Mouse (Mus musculus) frontal cortex, postnatal 25 days (tissue): ENCODE measurements at regions not wholly inside any gene's neighbourhood (a gene's known extent, or its start where the extent isn't known, plus 50 kb on each side); places are given as distances from the start of the nearest gene placed in this dataset.
A peak's percentile ranks its signal among the peaks of the same experiment; 100 is the strongest.

Source experiments
- DNase-seq, 2 experiments: peaks; one replicate each; pipeline ENCODE4 v3.0.0; 2022; ENCODE audit warnings: low spot score in 2 of 2

DNA sequence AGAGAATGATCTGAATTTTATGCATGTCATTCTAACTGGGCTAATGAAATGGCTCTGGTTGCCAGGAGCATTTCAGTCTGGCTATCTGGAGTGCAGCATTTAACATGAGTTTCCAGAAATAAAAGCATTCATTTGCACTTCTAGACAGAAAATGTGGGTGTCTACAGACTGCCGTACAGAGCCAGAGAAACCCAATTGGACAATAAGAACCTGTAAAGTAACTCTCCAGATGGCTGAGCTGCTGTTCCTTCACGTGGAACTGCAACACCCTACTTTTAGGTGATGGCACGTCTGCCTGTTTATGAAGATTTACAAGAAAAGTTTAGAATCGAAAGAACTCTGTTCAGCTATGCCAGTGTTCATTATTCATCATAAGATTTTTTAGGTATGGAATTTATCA is 446.0 kb upstream of the Slitrk1 start:
- peak; percentile 20 to 37 for DNase-seq
